Mouse (Mus musculus): Measurements from ENCODE around the gene Fat1.

The Fat1 gene

DNA sequence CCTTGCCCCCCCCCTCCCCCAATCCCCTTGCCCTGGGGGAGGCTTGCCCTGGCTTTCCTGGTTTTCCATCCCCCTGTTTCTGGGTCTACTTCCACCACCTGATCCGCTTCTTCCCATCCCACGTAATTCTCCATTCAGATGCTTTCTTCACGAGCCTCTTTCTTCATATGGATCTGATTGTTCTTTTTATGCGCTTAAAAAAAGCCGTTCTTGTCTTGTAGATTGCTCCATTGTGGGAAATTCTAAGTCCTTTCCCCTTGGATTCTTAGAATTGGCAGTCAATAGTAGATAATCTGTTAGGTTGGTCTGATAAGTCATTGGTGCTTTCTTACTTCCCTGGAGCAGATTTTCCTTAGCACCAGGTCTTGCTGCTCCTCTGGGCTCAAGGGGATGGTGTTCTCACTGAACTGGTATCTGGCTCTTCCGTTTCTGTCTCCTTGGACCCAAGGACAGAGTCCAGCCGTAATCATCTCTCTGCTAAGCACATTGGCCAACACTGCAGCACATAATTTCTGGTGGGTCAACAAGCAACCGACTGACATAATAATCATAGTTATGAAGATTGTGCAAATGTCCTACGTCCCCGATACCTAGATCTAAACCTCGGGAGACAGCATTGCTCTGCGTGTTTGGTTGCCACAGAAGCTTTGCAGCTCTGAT lies 27.5 kb downstream of the Fat1 start:
- no peak for DNase-seq (ENCODE audit: low spot score)

- DNase-seq (ENCODE audit: low spot score): no peak
Measured at GRCm38 (mm10) chr8:44967521-44968039, 32.3 kb downstream of the Fat1 start.

DNA sequence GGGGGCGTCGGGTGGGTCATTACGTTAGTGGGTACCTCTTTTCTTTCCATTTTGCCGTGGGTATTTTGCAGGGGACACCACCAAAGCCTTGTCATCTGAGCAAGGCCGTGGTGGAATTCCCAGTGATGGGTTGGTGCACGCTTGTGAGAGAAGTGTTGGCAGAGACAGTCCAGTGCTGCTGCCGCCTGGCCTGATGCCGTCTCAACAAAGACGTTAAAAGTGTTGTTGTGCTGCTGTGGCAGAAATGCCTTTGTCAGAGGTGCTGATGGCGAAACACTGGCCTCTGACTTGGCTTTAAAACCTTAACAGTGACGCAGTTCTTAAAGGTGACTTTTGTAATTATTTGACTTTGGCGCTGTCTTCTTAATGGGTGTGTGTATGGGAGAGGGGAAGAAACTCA lies 34.8 kb downstream of the Fat1 start:
- DNase-seq (ENCODE audit: low spot score): no peak

- no peak for DNase-seq (ENCODE audit: low spot score)
Measured at GRCm38 (mm10) chr8:44971346-44971745, 36.1 kb downstream of the Fat1 start.

- no peak for DNase-seq (ENCODE audit: low spot score)
Measured at GRCm38 (mm10) chr8:44971964-44972363, 36.7 kb downstream of the Fat1 start.

DNA sequence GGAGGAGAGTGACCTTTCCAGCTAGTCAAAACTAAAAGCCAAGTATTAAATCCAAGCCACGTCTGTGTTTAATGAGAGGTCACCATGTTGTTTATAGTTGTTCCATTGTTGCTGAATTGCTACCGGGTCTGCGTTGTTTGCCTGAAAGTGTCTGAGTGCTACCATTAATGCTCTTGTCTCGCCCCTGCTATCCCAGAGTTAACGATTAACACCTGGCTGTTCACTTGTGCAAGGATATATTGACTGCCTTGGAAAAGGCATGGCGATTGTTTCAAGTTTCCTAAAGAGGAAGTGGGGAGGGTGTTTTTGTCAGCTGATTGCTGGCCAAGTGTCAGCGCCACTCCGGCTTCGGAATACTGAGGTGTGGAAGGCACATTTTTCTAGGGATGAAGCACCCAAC lies 39.9 kb downstream of the Fat1 start:
- DNase-seq (ENCODE audit: low spot score): no peak

- no peak for DNase-seq (ENCODE audit: low spot score)
Measured at GRCm38 (mm10) chr8:44975654-44976053, 40.4 kb downstream of the Fat1 start.

- no peak for DNase-seq (ENCODE audit: low spot score)
Measured at GRCm38 (mm10) chr8:44978622-44979021, 43.4 kb downstream of the Fat1 start.

DNA sequence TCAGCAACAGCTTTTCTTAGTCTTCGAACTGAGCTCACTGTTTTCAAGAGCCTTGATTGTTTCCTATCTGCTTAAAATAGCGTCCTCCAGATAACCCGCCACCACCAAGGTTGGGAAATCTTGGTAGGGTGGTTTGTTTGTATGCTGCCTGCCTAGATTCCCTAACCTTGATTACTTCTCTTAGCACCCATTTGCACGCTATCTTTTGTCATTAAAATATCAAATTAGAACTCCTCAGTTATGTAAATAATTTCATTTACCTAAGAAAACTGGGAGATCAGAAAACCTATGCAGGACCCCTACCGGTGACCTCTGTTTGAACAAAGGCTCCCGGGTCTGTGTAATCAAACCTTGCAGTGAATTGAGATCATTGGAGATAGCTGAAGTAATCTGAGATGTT lies 44.0 kb downstream of the Fat1 start:
- no peak for DNase-seq (ENCODE audit: low spot score)

GRCm38 (mm10) chr8:44980030-44980429 lies 44.8 kb downstream of the Fat1 start:
- DNase-seq (ENCODE audit: low spot score): peak; percentile 76

DNA sequence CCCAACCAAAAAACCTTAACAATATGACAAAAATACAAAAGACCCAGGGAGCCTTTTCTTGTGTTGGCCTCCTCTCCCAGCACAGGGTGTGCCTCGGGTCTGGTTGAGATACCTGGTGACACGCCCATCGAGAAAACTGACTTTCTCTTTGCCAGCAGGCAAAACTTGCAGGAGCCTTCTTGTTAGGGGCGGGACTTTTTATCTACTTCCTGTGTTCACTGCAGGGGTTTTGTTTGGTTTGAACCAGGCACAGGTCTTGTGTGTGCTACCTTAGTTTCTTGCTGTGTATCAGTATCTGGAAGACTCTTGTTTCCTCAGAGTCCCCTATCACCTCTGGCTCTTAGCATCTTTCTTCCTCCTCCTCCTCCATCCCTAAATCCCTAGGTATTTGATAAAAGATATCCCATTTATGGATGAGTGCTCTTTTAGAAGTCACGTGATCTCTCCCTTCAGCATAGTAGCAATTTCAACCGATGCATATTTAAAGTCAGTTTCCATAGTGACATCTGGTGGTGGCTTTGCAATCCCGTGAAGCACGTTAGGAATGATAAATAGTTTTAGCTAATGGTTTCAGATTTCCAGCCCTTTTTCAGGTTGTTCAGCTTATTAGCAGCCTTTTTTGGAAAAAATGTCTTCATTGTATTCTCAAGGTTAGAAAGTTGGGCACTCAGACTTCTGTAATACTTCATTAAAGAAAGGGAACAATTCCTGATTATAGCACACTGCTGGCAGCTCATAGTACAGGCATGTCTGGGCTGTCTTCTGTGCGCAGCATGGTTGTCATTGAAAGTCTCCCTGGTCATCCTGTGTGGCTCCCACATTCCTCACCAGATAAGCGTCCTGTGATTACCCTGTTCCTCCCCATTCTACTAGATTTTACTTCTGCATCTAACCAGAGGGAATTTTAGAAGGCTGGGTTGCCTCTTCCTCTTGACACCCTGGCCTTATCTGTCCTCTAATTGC lies 50.4 kb downstream of the Fat1 start:
- DNase-seq (ENCODE audit: low spot score): peak; percentile 48

- DNase-seq (ENCODE audit: low spot score): no peak
Measured at GRCm38 (mm10) chr8:44991700-44992487, 56.6 kb downstream of the Fat1 start.

DNA sequence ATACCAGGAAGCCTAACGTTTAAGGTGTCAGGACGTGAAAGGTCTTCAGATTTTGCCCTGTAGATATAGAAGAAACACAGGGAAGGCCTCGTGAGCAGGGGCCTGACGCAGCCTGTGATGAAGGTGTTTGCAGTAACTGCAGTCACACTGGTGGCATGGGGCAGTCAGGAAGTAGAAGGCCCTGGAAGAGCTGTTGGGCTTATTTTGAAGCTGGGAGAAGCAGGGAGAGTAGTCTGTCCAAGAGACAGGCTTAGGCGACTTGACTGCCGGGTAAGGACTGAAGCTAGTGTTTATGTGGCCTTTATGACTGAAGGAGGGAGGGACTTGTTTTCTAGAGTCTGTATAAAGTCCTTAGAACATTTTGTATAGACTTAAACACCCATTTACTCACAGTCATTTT lies 57.4 kb downstream of the Fat1 start:
- DNase-seq (ENCODE audit: low spot score): no peak

DNA sequence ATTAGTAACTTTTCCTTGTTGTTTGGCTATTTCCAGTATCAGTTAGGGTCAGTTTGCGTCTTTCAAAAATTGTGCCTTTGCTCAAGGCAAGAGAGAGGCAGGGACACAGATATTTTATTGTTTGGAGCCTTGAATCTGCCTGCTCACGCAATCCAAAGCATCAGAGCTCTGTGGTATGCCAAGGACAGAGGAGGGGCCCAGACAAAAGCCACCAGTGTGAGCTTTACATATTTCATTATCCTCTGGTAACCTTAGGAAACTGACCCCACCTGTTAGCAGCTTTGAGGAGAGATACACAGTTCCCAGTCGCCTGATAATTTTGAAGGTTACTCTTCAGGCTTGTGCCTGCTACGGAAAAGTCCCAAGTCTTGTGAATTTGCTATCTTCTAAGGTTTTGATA lies 58.1 kb downstream of the Fat1 start:
- DNase-seq (ENCODE audit: low spot score): no peak

GRCm38 (mm10) chr8:44996493-44996892 lies 61.2 kb downstream of the Fat1 start:
- no peak for DNase-seq (ENCODE audit: low spot score)

- no peak for DNase-seq (ENCODE audit: low spot score)
Measured at GRCm38 (mm10) chr8:44997321-44997720, 62.1 kb downstream of the Fat1 start.

DNA sequence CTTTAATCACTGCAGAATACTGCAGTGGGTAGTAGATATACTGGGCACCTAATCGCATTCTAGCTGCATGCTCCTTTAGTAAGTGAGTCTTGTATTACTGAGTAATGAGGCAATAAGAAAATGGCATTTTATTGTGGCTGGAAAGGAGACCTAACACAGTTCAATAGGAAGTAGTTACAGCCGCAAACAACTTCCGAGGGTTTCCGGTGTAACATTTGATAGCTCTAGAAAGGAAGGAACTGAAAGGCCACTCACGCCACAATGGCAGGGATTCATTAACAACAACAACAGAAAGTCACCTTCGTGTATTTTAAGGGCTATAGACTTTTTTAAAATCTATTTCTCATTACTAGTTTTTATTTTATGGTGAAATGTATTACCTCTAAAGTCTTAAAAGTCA lies 62.6 kb downstream of the Fat1 start:
- no peak for DNase-seq (ENCODE audit: low spot score)

DNA sequence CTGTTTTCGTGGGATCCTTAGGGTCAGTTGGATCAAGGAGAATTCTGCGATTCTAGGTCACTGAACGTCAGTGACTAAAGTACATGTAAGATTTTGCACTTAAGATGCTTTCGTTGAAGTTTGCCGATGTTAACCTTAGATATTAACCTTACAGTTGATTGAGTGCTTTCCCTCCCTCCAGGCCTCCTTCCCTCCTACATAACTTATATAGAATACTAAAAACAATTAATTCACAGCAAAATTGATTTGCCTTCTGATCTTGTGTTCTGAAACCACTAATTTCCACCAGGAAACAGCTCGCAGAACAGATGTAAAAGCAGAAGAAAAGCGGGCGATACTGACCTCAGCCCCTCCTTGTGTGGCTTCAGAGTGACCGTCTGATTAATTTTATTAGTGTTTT lies 63.0 kb downstream of the Fat1 start:
- DNase-seq (ENCODE audit: low spot score): no peak

DNA sequence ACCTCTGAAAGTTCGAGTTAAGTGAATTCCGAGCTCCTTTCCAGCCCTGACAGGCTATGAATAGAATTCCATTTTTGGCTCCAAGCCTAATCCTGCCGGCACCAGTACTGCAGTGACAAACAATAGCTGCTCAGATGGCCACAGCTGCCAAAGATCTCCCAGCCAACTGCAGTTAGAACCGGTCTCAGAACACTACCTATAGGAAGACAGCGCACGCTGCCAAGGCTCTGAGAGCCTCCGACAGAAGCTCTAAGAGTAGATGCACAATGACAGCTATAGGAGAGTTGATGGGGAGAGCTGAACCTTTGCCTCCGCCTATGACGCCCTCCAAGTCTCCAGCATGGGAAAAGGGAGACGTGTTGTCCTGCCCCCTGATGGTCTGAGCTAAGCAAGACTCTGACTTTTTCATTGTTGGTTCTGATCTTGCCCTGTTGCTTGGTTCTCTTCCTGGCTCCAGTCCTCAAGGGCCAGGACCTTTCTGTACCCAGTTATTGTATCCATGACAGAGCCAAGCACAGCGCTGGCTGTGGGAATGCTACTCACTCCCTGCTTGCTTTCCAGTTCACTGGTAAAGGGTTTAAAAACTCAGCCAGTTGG lies 63.5 kb downstream of the Fat1 start:
- DNase-seq (ENCODE audit: low spot score): peak; percentile 65

DNA sequence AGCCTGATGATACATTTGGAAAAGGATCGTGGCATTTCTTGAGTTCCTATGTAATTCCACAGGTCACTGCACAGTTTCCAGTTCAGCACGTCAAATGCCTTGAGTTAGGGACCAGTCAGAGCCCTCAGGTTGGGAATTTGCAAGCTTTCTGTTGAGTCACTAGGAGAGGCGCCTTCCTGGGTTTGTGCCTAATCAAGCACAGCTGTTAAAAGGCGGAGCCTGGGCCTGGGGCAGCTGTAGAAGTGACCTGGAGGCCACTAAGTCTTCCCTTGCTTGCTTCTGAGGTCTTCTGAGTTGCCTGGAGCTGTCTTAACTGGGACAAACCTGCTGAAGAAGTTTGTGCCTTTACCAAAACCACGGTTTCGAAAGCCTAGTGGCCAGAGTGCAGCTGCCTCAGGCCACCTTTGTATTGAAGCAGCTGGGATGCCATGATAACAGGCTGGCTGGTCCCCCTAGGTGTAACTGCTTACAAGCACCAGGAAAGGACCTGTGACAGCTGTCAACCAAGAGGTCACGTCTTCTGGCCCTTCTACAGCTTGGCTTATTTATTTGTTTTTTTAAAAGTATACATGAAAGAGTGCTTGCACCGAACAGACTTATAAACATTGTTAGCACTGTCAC lies 66.4 kb downstream of the Fat1 start:
- DNase-seq (ENCODE audit: low spot score): peak; percentile 24

DNA sequence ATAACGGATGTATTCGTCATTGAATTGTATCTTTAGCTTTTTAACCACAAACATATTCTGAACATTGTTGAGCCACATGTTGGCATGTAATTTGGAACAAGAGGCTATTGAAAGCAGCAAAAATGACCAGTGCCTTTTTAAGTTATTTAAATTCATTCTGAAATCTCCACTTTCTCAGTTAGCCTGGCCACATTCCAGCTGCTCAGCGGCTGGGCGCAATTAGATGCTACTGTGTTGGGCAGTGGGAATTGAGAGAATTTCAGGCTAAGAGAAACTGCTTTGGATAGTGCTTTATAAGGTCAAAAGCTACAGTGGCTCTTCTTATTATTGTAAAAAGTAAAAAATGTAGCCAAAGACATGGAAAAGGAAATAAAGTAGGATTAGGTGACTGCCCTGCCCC lies 67.4 kb downstream of the Fat1 start:
- no peak for DNase-seq (ENCODE audit: low spot score)

DNA sequence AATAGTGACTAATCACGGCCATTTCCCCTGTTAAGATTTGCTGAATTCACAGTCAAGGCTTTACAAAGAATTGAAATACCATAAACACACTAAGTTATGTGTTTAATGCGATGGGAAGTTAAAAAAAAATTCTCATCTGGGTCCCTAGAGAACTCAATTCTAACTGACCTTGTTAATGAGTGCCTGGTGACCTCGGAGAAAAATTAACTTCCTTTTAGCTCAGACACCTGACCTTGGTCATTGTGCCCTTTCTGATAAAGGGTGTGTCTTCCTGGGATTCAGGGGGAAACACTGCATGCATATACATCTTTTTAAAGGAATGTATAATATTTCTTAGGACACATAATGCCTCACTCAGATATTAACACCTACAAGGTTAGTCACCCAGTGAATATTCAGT lies 68.8 kb downstream of the Fat1 start:
- no peak for DNase-seq (ENCODE audit: low spot score)
